Mouse (Mus musculus): ENCODE measurements around the gene Gm28048. TPM values are rescaled to one million over a fixed set of nuclear protein-coding genes. Genes with fewer than 3 reads are reported as not detected.

The Gm28048 gene
- 9.8 and 12.5 TPM in 2 replicates for polyA plus RNA-seq (2015; fragmentation: Nextera tagmentation; extraction: Ambion mirVana)

- Histone ChIP-seq H3K36me3 (peaks cover 17% of the 10 kb centered on the region), H3K27ac (peak within 1 kb of the TSS; percentile 98), H3K9me3 (no peaks in the 10 kb centered on the region), H3K4me3 (peak within 1 kb of the TSS; percentile 72), H3K4me2 (peak within 1 kb of the TSS; percentile 69), H3K9ac (peak within 1 kb of the TSS; percentile 53), H3K27me3 (no peaks in the 10 kb centered on the region), H3K4me1 (peaks cover 15% of the 10 kb centered on the region)
- WGBS, result 3% methylated on average over 42 of the region's 42 CpGs
- peak; percentile 91 for ATAC-seq (ENCODE audit: insufficient number of reproducible peaks, low FRiP score, low TSS enrichment, low read depth)
Observed at GRCm38 (mm10) chr11:22981984-22982757, at the start of gene Gm28048, which contains the start of gene Commd1. Gm28048 (minus strand) TSS chr11:22982090. Commd1 (minus strand) TSS chr11:22982382.

GRCm38 (mm10) chr11:23029399-23029798 is 47.5 kb upstream of the Gm28048 start:
- H3K4me2 ChIP-seq, result no peak overlapping the region
- ATAC-seq (ENCODE audit: insufficient number of reproducible peaks, low FRiP score, low TSS enrichment, low read depth), result no peak
- H3K27me3 ChIP-seq, result no peaks in the 10 kb centered on the region
- no peaks in the 10 kb centered on the region for H3K9me3 ChIP-seq
- 79% methylated on average over 6 of the region's 6 CpGs for WGBS
- H3K4me1 ChIP-seq, result no peaks in the 10 kb centered on the region
- H3K4me3 ChIP-seq, result no peak overlapping the region
- no peaks in the 10 kb centered on the region for H3K36me3 ChIP-seq
- H3K27ac ChIP-seq, result no peak overlapping the region
- no peak overlapping the region for H3K9ac ChIP-seq

- H3K4me2 ChIP-seq, result no peak overlapping the region
- H3K9ac ChIP-seq, result no peak overlapping the region
- WGBS, result 67% methylated on average over 3 of the region's 3 CpGs
- no peaks in the 10 kb centered on the region for H3K9me3 ChIP-seq
- no peak for ATAC-seq (ENCODE audit: insufficient number of reproducible peaks, low FRiP score, low TSS enrichment, low read depth)
- no peak overlapping the region for H3K27ac ChIP-seq
- no peaks in the 10 kb centered on the region for H3K4me1 ChIP-seq
- H3K4me3 ChIP-seq, result no peak overlapping the region
- H3K27me3 ChIP-seq, result no peaks in the 10 kb centered on the region
- no peaks in the 10 kb centered on the region for H3K36me3 ChIP-seq
Observed at GRCm38 (mm10) chr11:23028957-23029356, 47.1 kb upstream of the Gm28048 start.

- no peak for ATAC-seq (ENCODE audit: insufficient number of reproducible peaks, low FRiP score, low TSS enrichment, low read depth)
- 79% methylated on average over 3 of the region's 3 CpGs for WGBS
Observed at GRCm38 (mm10) chr11:23024169-23024568, 42.3 kb upstream of the Gm28048 start.

GRCm38 (mm10) chr11:23023155-23023554 is 41.3 kb upstream of the Gm28048 start:
- Histone ChIP-seq H3K9ac (no peak overlapping the region), H3K4me3 (no peak overlapping the region), H3K4me1 (no peaks in the 10 kb centered on the region), H3K4me2 (no peak overlapping the region), H3K36me3 (no peaks in the 10 kb centered on the region), H3K27ac (no peak overlapping the region), H3K27me3 (no peaks in the 10 kb centered on the region), H3K9me3 (no peaks in the 10 kb centered on the region)
- 92% methylated on average over 2 of the region's 2 CpGs for WGBS
- no peak for ATAC-seq (ENCODE audit: insufficient number of reproducible peaks, low FRiP score, low TSS enrichment, low read depth)

More at GRCm38 (mm10) chr11:23024169-23024568, 42.3 kb upstream of the Gm28048 start:
- no peaks in the 10 kb centered on the region for H3K4me1 ChIP-seq
- no peak overlapping the region for H3K4me2 ChIP-seq
- no peaks in the 10 kb centered on the region for H3K36me3 ChIP-seq
- no peaks in the 10 kb centered on the region for H3K9me3 ChIP-seq
- no peak overlapping the region for H3K4me3 ChIP-seq
- H3K27ac ChIP-seq, result no peak overlapping the region
- H3K27me3 ChIP-seq, result no peaks in the 10 kb centered on the region
- no peak overlapping the region for H3K9ac ChIP-seq

- Histone ChIP-seq H3K4me3 (no peak overlapping the region), H3K4me2 (no peak overlapping the region), H3K4me1 (no peaks in the 10 kb centered on the region), H3K27me3 (no peaks in the 10 kb centered on the region), H3K27ac (no peak overlapping the region), H3K9ac (no peak overlapping the region), H3K36me3 (no peaks in the 10 kb centered on the region), H3K9me3 (no peaks in the 10 kb centered on the region)
- ATAC-seq (ENCODE audit: insufficient number of reproducible peaks, low FRiP score, low TSS enrichment, low read depth), result no peak
- 89% methylated on average over 14 of the region's 14 CpGs for WGBS
Observed at GRCm38 (mm10) chr11:23020841-23021240, 39.0 kb upstream of the Gm28048 start.

- no peak overlapping the region for H3K4me3 ChIP-seq
- H3K27me3 ChIP-seq, result no peaks in the 10 kb centered on the region
- no peak overlapping the region for H3K4me2 ChIP-seq
- H3K27ac ChIP-seq, result no peak overlapping the region
- ATAC-seq (ENCODE audit: insufficient number of reproducible peaks, low FRiP score, low TSS enrichment, low read depth), result no peak
- no peaks in the 10 kb centered on the region for H3K9me3 ChIP-seq
- WGBS, result 58% methylated on average over 24 of the region's 24 CpGs
- H3K36me3 ChIP-seq, result no peaks in the 10 kb centered on the region
- no peaks in the 10 kb centered on the region for H3K4me1 ChIP-seq
- H3K9ac ChIP-seq, result no peak overlapping the region
Observed at GRCm38 (mm10) chr11:23020116-23020770, 38.4 kb upstream of the Gm28048 start.

- H3K9ac ChIP-seq, result no peak overlapping the region
- 94% methylated on average over 4 of the region's 4 CpGs for WGBS
- no peaks in the 10 kb centered on the region for H3K4me1 ChIP-seq
- H3K27me3 ChIP-seq, result no peaks in the 10 kb centered on the region
- H3K4me3 ChIP-seq, result no peak overlapping the region
- ATAC-seq (ENCODE audit: insufficient number of reproducible peaks, low FRiP score, low TSS enrichment, low read depth), result no peak
- no peaks in the 10 kb centered on the region for H3K36me3 ChIP-seq
- no peaks in the 10 kb centered on the region for H3K9me3 ChIP-seq
- no peak overlapping the region for H3K27ac ChIP-seq
- H3K4me2 ChIP-seq, result no peak overlapping the region
Observed at GRCm38 (mm10) chr11:23017943-23018342, 36.1 kb upstream of the Gm28048 start.

GRCm38 (mm10) chr11:23014996-23015395 is 33.1 kb upstream of the Gm28048 start:
- WGBS, result 77% methylated on average over 6 of the region's 6 CpGs
- no peaks in the 10 kb centered on the region for H3K9me3 ChIP-seq
- H3K27me3 ChIP-seq, result no peaks in the 10 kb centered on the region
- H3K4me2 ChIP-seq, result no peak overlapping the region
- no peaks in the 10 kb centered on the region for H3K36me3 ChIP-seq
- no peak overlapping the region for H3K4me3 ChIP-seq
- no peak overlapping the region for H3K9ac ChIP-seq
- no peaks in the 10 kb centered on the region for H3K4me1 ChIP-seq
- ATAC-seq (ENCODE audit: insufficient number of reproducible peaks, low FRiP score, low TSS enrichment, low read depth), result no peak
- H3K27ac ChIP-seq, result no peak overlapping the region

- Histone ChIP-seq H3K4me1 (no peaks in the 10 kb centered on the region), H3K9me3 (no peaks in the 10 kb centered on the region), H3K27me3 (no peaks in the 10 kb centered on the region), H3K36me3 (no peaks in the 10 kb centered on the region), H3K4me2 (no peak overlapping the region), H3K4me3 (no peak overlapping the region), H3K27ac (no peak overlapping the region), H3K9ac (no peak overlapping the region)
- no peak for ATAC-seq (ENCODE audit: insufficient number of reproducible peaks, low FRiP score, low TSS enrichment, low read depth)
- WGBS, result 87% methylated on average over 4 of the region's 4 CpGs
Observed at GRCm38 (mm10) chr11:23013580-23014294, 31.8 kb upstream of the Gm28048 start.

- no peaks in the 10 kb centered on the region for H3K36me3 ChIP-seq
- H3K4me2 ChIP-seq, result no peak overlapping the region
- no peaks in the 10 kb centered on the region for H3K4me1 ChIP-seq
- no peak overlapping the region for H3K27ac ChIP-seq
- 68% methylated on average over 1 of the region's 1 CpGs for WGBS
- H3K9ac ChIP-seq, result no peak overlapping the region
- no peaks in the 10 kb centered on the region for H3K9me3 ChIP-seq
- no peaks in the 10 kb centered on the region for H3K27me3 ChIP-seq
- no peak for ATAC-seq (ENCODE audit: insufficient number of reproducible peaks, low FRiP score, low TSS enrichment, low read depth)
- no peak overlapping the region for H3K4me3 ChIP-seq
Observed at GRCm38 (mm10) chr11:23013096-23013495, 31.2 kb upstream of the Gm28048 start.

GRCm38 (mm10) chr11:23008824-23009200 is 26.9 kb upstream of the Gm28048 start:
- Histone ChIP-seq H3K4me2 (peak overlapping the region; percentile 85), H3K36me3 (peaks cover 13% of the 10 kb centered on the region), H3K9ac (no peak overlapping the region), H3K4me3 (peak overlapping the region; percentile 64), H3K4me1 (peaks cover 6% of the 10 kb centered on the region), H3K27ac (no peak overlapping the region), H3K9me3 (no peaks in the 10 kb centered on the region), H3K27me3 (no peaks in the 10 kb centered on the region)
- no peak for ATAC-seq (ENCODE audit: insufficient number of reproducible peaks, low FRiP score, low TSS enrichment, low read depth)
- 28% methylated on average over 4 of the region's 4 CpGs for WGBS

All from limb, embryonic 15.5 days (tissue).